Mouse (Mus musculus) adrenal gland, postnatal 4 days (tissue): Measurements from ENCODE around the gene Tgfbi. TPM values are rescaled to one million over a fixed set of nuclear protein-coding genes. Genes with fewer than 3 reads are reported as not detected.
A peak's percentile ranks its signal among the peaks of the same experiment; 100 is the strongest.

Source experiments
- DNase-seq, 2 experiments: peaks; one replicate each; pipeline ENCODE4 v3.0.0; 2021 to 2022; ENCODE audit warnings: low spot score in 2 of 2, mixed read lengths in 2 of 2
- total RNA-seq, 2 experiments: library from RNA; stranded (reverse); gene quantifications; 2 replicates each; pipeline ENCODE4 v1.2.3; 2021

Tgfbi gene
- total RNA-seq, 2 experiments from 2014 or later = 52.0 to 53.4 TPM

DNA sequence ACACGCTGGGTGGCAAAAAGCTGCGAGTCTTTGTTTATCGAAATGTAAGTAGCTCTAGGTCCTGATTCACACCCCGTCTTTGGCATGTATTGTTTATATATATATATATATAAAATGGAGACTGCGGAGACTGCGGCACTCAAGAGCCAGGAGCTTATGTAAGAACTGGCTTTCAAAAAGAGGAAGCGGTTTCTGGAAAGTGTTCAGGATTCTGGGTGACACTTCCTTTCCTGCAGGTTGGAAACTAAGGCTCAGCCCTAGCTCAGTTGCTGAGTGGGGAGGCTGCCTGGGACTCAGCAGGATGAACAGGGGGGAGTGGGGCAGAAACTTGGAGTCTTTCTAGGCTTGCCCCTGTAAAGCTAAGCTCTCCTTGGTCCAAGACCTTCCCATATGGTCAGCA lies 22.0 kb downstream of the Tgfbi start:
- DNase-seq = no peak

DNA sequence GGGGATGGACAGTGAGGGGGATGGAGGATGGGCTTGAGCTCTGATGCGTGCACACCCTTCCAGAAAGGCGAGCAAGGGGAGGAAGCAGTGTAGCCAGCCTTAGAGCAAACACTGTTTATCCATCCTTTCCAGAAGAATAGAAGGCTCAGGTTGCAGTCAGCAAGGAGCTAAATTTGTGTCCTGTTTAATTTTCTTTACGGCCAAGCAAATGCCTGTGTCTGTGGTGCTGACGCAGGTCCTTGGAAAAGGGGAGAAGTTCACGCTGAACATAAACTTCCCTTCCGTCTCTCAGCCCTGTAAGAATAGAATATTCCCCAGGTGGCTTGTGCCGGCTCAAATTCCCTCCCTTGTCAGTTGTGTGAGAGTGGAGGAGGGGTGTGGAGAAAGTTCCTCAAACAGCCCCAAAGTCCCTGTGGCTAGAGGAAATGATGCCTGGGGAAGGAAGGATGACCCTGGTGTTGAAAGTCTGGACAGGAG lies 24.9 kb downstream of the Tgfbi start:
- no peak for DNase-seq

- DNase-seq = no peak
These were observed 25.6 kb downstream of the Tgfbi start for GRCm38 (mm10) chr13:56634920-56635319.

GRCm38 (mm10) chr13:56637027-56637426 lies 27.7 kb downstream of the Tgfbi start:
- no peak for DNase-seq

GRCm38 (mm10) chr13:56641746-56642145 lies 32.4 kb downstream of the Tgfbi start:
- DNase-seq = no peak

DNA sequence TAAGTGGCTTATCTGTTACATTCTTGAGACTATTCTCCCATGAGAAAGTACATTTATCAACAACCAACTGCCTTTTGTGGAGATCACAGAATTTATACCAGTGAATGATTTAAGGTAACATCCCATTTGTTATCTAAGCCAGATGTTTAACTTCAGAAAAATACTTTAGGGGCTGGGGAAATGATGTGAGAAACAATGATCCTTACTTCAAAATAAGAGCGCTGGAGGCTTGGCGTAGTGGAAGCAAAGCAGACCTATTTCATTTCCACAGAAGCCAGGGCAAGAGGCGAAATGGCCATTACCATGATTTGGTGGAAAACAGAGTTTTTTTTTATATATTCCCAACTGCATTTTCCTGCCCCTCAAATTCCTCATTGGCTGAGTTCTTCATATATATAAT lies 34.7 kb downstream of the Tgfbi start:
- no peak for DNase-seq

- DNase-seq = no peak
These were observed 36.4 kb downstream of the Tgfbi start for GRCm38 (mm10) chr13:56645744-56646143.

- no peak for DNase-seq
These were observed 38.5 kb downstream of the Tgfbi start for GRCm38 (mm10) chr13:56647597-56648405.

DNA sequence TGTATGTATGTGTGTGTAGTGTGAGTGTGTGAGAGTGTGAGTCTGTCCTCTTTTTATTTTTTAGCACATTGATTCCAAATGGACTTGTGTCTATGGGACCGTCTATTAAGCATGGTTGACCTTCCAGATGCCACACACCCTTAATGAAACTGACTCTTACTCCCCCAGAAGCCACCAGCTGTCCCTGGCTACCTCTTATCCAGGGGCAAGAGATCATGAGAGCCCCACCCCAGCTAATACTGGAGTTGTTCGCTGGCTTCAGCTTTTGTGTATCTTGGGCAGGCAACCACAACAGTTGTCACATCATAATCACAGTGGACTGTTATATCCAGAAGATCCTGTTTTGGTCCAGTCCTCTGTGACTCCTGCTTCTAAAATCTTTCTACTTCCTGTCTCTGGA lies 40.7 kb downstream of the Tgfbi start:
- DNase-seq = no peak

DNA sequence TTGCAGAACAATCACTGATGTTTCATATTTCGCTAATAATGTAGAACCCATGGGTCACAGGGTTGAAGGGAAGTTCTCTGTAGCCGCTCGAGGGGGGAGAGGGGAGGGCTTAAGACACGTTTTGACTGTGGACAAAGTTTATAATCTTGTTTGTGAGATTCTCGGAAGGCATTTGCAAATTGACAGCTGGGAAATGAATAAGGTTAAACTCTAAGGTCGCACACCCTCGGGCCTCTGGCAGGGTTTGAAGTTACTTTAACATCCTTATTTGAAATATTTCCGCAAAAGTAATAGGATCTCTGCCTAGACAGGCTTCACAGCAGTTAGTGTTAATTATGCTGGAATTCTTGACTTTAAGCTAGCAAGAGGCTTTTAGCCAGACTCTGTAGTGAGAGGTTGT lies 43.1 kb downstream of the Tgfbi start:
- no peak for DNase-seq

DNA sequence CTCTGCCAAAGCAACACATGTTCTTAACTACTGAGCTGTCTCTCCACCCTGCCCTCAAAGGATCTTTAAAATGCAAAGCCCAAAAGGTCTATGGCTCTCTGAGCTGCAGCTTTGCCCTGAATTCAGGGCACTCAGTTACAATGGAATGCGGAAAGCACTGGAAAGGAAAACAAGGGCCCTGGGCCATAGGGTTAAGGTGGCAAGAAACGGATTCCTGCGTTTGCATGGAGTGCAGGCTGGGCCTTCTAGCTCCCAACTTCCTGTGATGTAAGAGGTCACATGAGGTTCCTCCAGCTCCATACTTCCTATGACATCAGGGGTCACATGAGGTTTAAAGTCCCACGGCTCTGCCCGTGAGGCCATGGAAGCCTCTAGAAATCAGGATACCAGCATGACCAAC lies 44.9 kb downstream of the Tgfbi start:
- DNase-seq = no peak

GRCm38 (mm10) chr13:56657946-56658512 lies 48.7 kb downstream of the Tgfbi start:
- DNase-seq = peak; percentile 46 to 65

DNA sequence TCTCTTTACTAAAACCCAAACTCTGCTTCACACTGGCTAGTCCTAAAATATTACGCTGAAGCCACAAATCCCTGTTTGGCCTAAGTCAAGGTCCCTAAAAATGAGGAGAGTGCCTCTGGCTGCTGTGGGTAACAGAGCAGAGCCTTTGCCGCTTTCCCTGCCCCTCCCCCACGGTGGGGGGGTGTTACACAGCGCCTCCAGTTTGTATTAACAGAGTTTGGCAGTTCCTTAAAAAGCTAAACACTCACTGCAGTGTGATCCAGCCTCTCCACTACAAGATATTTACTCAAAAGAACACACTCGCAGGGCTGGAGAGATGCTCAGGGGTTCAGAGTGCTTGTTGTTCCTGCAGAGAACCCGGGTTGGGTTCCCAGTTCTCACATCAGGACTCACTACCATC lies 49.6 kb downstream of the Tgfbi start:
- DNase-seq = no peak

- DNase-seq = no peak
These were observed 52.7 kb downstream of the Tgfbi start for GRCm38 (mm10) chr13:56661914-56662621.

- no peak for DNase-seq
These were observed 55.2 kb downstream of the Tgfbi start for GRCm38 (mm10) chr13:56664256-56665170.

GRCm38 (mm10) chr13:56671206-56671605 lies 61.9 kb downstream of the Tgfbi start:
- no peak for DNase-seq

GRCm38 (mm10) chr13:56677731-56678130 lies 68.4 kb downstream of the Tgfbi start:
- no peak for DNase-seq

- peak in 1 of 2 experiments; percentile 40 for DNase-seq
These were observed 69.0 kb downstream of the Tgfbi start for GRCm38 (mm10) chr13:56678188-56678787.

DNA sequence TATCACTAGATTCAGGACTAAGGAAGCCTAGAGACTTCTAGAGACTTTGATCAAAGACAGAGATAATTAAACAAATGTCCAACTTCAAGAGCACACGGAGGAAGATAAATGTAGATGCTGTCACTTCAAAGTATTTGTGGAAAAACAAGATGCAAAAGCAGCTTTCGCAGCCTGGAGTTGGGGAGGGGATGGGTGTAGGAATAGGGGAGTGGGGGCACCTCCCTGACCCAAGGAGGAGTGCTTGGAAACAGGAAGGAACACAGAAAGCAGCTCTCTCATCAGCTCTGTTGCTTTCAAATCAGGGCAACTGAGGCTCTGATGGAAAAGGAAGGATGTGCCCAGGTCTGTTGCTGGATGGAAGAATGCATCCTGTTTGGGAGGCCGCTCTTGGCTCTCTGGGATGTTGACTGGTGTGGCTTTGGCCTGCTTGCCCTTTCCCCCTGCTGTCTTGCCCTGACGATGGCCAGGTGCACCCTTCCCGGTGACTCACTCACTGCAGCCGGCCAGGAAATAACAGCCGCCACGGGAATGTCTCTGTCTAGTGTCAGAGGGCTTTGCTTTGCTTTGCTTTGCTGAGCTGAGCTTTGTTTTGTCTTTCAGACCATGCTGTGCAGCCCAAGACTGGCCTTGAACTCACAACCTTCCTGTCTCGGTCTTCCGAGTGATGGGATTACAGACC lies 69.6 kb downstream of the Tgfbi start:
- DNase-seq = no peak

GRCm38 (mm10) chr13:56681924-56682323 lies 72.6 kb downstream of the Tgfbi start:
- no peak for DNase-seq
